Mouse (Mus musculus) forelimb bud, embryonic 11.5 days (tissue): Measurements from ENCODE around the gene Sirpa.

ENCODE experiments used
- DNase-seq: peaks from one replicate; pipeline ENCODE4 v3.0.0-alpha.2; 2012; ENCODE audit warnings: low read depth, low spot score

Sirpa gene

DNA sequence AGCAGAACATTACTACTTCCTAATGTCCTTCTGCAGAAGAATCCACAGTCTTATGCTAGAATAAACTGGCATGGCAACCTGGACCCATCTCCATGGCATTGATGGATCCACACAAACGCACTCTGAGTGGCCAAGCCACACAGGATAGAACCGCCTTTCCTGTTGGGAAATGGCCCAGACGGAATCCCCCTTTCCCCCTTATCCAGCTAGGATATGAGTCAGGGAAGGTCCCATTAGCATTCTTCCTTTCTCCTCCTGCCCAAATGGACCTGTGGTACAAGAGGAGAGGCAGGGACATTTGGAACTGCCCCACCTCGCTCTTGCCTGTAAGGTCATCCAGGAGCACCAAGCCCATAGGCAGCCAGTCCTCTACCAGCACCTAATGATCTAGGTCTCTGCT is 10.4 kb upstream of the Sirpa start:
- DNase-seq, result no peak

DNA sequence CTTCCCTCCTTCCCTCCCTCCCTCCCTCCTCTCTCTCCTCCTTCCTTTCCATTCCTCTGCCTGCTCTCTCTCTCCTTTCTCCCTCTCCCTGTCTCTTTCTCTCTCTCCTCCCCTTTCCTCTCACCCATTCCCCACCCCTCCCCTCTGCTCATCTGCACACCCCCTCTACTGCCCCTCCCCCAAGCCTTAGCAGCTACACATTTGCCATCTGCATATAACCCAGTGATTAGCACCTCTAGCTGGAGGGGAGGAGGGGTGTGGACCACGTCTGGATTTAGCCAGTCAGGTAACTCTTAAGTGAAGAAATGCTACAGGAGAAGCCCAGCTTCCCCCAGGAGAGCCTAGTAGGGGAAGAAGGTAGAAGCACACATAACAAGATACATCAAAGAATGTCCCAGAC is 7.7 kb upstream of the Sirpa start:
- DNase-seq, result no peak

- DNase-seq, result no peak
Observed at GRCm38 (mm10) chr2:129585904-129586514, 6.6 kb upstream of the Sirpa start.

DNA sequence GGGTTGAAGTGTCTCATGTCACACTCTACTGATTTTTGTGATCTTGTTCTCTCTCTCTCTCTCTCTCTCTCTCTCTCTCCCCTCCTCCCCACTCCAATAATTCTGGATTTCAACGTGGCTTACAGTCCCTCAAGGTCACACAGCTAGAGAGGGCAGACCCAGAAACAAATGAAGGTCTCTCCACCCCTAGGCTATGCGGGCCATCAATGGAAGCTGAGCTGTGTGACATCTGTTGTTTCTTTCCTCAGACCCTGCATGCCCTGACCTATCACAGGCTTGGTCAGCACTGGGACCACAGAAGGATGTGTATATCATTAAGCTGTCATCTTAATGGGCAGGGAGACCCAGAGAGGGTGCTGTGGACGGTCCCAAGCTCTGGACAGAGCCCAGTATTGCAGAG is 5.4 kb upstream of the Sirpa start:
- DNase-seq, result no peak

DNA sequence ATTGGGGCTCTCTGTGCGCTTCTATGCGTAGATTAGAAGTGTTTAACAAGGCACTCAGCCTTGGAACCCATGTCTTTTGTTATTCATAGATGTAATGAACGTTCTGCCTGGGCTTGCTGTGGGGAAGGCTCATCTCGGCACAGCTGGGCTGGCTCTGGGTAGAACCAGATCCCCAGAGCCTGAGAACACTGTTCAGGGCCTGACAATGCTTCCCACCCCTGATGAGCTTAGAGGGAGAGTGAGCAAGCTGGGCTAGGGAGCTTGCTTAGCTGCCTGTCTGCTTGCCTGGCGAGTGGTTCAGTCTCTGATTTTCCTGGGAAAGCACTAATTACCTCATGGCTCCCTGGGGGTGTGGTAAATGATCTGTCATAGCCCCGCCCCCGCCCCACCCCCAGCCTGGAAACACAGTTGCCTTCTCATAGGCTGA is 4.8 kb upstream of the Sirpa start:
- DNase-seq, result no peak

- no peak for DNase-seq
Observed at GRCm38 (mm10) chr2:129591897-129592296, 738 bp upstream of the Sirpa start.

DNA sequence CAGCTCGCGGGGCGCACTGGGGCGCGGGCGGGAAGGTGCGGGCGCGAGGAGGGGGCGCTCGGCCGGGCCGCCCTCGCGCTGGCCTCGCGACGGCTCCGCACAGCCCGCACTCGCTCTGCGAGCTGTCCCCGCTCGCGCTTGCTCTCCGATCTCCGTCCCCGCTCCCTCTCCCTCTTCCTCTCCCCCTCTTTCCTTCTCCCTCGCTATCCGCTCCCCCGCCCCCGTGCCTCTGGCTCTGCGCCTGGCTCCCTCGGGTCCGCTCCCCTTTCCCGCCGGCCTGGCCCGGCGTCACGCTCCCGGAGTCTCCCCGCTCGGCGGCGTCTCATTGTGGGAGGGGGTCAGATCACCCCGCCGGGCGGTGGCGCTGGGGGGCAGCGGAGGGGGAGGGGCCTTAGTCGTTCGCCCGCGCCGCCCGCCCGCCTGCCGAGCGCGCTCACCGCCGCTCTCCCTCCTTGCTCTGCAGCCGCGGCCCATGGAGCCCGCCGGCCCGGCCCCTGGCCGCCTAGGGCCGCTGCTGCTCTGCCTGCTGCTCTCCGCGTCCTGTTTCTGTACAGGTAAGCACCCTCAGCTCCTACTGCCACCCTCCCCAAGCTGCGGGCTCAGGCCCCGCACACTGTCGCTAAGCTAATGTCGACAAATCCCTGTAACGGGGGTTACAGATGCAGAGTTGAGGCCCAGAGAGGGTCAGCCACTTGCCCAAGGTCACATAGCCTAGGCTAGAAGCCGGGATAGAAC is 673 bp downstream of the Sirpa start:
- peak; percentile 58 for DNase-seq

DNA sequence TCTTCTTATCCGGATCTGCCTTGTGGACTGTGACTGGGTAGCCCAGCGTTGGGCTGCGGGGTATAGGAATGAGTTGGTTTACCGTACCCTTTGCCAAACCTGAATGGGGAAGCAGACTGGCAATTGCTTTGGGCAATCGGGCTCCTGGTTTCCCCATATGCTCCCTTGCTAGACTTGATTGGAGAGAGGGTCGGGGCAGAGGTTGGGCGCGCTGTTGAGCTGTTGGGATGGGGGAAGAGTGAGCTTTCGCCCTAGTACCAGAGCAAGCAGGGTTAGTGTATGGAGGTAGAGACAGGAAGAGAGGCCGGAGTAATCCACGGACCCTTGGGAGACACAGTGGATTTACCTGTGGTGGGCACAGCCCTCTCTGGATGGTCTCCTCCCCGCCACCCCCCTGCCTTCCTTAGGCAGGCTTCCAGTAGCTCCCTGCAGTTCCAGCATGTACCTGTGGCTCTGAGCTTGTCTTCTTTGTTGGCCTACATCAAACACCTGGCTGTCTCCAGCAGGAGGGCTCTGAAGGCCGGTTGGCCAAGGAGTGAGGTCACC is 1.3 kb downstream of the Sirpa start:
- no peak for DNase-seq

GRCm38 (mm10) chr2:129594569-129594968 is 1.9 kb downstream of the Sirpa start:
- no peak for DNase-seq

DNA sequence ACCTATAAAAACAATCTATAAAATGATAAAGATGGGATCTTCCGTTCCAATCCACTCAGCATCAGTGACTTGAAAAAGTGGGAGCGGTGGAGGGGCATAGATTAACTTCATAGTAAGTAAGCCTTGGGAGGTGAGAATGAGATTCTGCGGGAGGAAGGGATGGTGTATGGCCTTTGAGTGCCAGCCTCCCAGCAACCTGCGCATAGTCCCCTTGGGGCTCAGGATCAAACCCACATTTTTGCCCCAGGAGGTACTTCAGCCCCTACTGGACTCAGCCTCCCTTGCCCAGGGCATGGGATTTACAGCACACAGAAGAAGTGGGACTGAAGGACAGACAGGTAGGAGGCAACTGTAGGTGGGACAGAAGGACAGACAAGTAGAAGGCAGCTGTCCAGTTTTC is 2.6 kb downstream of the Sirpa start:
- DNase-seq, result no peak

- DNase-seq, result no peak
Observed at GRCm38 (mm10) chr2:129595661-129596209, 3.1 kb downstream of the Sirpa start.

DNA sequence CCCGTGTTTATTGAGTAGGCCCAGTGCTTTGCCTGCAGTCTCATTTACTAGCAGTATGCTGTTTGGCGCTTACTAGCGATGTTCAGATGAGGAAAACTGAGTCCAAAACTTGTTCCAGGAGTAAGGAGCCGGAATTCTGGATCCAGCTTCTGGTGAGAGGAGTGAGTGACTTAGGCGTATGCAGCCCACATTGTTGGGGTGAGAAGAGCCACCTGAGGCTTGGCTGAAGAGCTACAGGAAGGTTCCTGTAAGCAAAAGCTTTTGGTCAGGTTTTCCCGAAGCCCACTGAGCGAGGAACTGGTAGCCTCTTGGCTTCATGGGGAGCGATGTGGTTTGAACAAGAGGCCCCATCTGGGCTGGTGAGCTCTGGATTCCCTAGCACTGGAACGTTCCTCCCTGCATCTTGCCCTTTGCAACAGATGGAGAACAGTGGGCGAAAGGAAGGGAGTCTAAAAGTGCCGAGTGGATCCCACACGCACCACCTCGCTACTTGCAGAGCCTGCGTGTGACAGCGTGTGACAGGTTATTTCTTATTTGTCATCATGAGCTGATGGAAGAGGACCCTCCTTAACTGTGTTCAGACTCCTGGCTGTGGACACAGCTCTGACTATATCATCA is 4.0 kb downstream of the Sirpa start:
- DNase-seq, result no peak

DNA sequence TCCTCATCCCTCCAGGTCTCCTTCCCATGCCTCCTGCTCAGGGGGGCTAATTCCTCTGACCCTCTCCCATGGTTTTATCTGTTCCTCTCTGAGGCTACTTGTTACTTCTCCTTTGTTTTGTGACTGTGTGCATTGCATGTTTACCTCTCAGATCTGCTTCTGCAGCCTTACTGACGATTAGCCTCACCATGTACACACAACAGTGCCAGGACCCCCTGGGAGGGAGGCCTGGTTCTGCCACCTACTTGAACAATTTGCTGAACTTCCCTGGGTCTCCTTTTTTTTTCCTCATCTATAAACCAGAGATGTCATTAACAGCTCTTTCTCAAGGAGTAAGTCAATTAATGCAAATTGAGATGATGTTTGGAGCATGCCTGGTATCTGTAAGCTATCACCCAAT is 4.9 kb downstream of the Sirpa start:
- no peak for DNase-seq

- DNase-seq, result no peak
Observed at GRCm38 (mm10) chr2:129598094-129598493, 5.5 kb downstream of the Sirpa start.

GRCm38 (mm10) chr2:129599231-129600084 is 6.8 kb downstream of the Sirpa start:
- no peak for DNase-seq

DNA sequence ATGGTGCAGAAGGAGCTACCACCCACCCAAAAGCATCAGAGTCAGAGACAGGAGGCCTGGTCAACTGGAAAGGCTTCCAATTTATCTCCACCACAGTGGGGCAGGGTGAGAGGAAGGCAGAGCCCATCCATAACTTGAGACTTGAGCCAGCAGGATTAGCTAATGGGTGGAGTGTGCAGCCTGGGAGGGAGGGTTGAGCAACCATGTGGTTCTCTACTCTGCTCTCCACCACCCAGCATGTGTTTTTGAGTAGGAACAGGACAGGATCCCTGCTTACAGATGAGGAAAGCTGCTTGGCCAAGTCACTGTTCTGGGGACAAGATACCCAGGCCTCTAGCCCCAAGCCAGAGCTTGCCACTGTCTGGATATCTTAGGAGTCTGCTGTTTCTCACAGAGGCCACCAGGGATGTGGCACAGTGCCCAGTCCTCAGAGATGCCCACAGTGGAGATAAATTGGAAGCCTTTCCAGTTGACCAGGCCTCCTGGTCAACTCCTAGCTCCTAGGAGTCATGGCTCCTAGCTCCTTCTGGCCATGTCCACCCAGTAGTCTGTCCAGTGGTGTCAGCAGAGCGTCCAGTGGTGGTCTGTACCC is 8.5 kb downstream of the Sirpa start:
- no peak for DNase-seq

- DNase-seq, result no peak
Observed at GRCm38 (mm10) chr2:129601894-129602663, 9.4 kb downstream of the Sirpa start.

DNA sequence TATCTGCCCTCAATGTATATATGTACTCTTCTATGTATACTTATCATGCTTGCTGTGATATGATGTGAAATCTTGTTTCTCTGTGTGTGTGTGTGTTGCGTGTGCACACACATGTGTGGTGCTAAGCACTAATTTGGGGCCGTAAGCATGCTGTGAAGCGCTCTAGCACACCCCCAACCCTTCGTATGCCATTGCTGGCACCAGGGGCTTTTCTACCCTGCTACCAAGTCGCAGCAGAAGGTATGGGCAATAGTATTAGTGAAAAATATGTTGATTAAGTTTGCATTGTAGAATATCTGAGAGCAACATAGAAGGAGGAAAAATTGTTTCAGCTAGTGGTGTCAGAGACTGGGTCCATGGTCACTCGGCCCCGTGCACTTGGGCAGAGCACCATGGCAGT is 10.2 kb downstream of the Sirpa start:
- DNase-seq, result no peak

DNA sequence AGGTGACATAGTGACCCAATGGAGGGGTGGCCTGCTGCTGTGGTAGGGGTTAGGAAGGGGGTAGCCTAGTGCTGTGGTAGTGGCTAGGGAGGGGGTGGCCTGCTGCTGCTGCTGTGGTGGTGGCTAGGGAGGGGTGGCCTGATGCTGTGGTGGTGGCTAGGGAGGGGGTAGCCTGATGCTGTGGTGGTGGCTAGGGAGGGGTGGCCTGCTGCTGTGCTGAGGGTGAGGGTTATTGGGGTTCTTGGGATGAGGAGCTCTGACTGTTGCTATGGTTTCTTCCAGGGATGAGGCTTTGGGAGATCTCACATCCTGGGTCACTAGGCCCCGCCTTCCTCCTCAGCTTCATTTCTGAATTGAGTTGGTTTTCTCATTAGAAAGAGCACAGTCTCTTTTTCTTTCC is 10.9 kb downstream of the Sirpa start:
- no peak for DNase-seq

GRCm38 (mm10) chr2:129604032-129604431 is 11.4 kb downstream of the Sirpa start:
- no peak for DNase-seq
